Mouse (Mus musculus) olfactory bulb, adult 2 months (tissue): ENCODE data around the gene Lef1.

Experiments used
- CTCF ChIP-seq: fragments of 200-500 bp; IDR thresholded peaks from 2 replicates; pipeline ENCODE4 v1.5.1; 2012; ENCODE audit warnings: low read depth, mild to moderate bottlenecking, low read length, moderate library complexity; ENCODE audit not compliant: insufficient read depth
- POLR2A ChIP-seq: fragments of 200-500 bp; IDR thresholded peaks from 2 replicates; pipeline ENCODE4 v1.6.1; 2012; ENCODE audit warnings: mild to moderate bottlenecking, low read depth, low read length, moderate library complexity; ENCODE audit not compliant: insufficient read depth

- TF ChIP-seq CTCF = no peak
- no peak for TF ChIP-seq POLR2A
These were observed 2.3 kb downstream of the Lef1 start for GRCm38 (mm10) chr3:131112573-131112955.
